Mouse (Mus musculus): ENCODE data around the gene Disp2. TPM values are rescaled to one million over a fixed set of nuclear protein-coding genes. Genes with fewer than 3 reads are reported as not detected.
A peak's percentile ranks its signal among the peaks of the same experiment; 100 is the strongest.

Gene Disp2
- polyA plus RNA-seq, 1 experiment from 2014 or later = 13.6 TPM

- Histone ChIP-seq H3K4me1 (peaks cover 25% of the 10 kb centered on the region), H3K4me3 (peak within 1 kb of the TSS; percentile 75), H3K27ac (peak within 1 kb of the TSS; percentile 74), H3K36me3 (ENCODE audit: poor library complexity, severe bottlenecking) (peaks cover 23% of the 10 kb centered on the region), H3K9me3 (replicated peaks) (no peaks in the 10 kb centered on the region), H3K27me3 (0 out of 2 replicates have a peak, but pooled peaks cover 3% of the 10 kb centered on the region), H3K9ac (peak within 1 kb of the TSS; percentile 80), H3K4me2 (peak within 1 kb of the TSS; percentile 88)
- ATAC-seq = peak; percentile 97
- under 1% methylated on average over 49 of the region's 49 CpGs for WGBS
Observed at GRCm38 (mm10) chr2:118813981-118814836, 34.7 kb downstream of the Disp2 start, which contains the start of gene Knstrn. TSS of gene Knstrn (plus strand) at chr2:118814003.

GRCm38 (mm10) chr2:118822800-118823199 lies 43.3 kb downstream of the Disp2 start:
- no peaks in the 10 kb centered on the region for H3K27me3 ChIP-seq
- no peak overlapping the region for H3K9ac ChIP-seq
- H3K9me3 ChIP-seq (replicated peaks) = no peaks in the 10 kb centered on the region
- no peak overlapping the region for H3K4me2 ChIP-seq
- no peak for ATAC-seq
- H3K4me1 ChIP-seq = no peaks in the 10 kb centered on the region
- no peak overlapping the region for H3K27ac ChIP-seq
- 94% methylated on average over 5 of the region's 5 CpGs for WGBS
- H3K36me3 ChIP-seq (ENCODE audit: poor library complexity, severe bottlenecking) = peaks cover 74% of the 10 kb centered on the region
- H3K4me3 ChIP-seq = no peak overlapping the region

- 96% methylated on average over 4 of the region's 4 CpGs for WGBS
- ATAC-seq = no peak
Observed at GRCm38 (mm10) chr2:118824396-118824795, 44.9 kb downstream of the Disp2 start.

GRCm38 (mm10) chr2:118829096-118829495 lies 49.6 kb downstream of the Disp2 start:
- ATAC-seq = no peak
- Histone ChIP-seq H3K4me3 (no peak overlapping the region), H3K9me3 (replicated peaks) (no peaks in the 10 kb centered on the region), H3K4me2 (no peak overlapping the region), H3K4me1 (no peaks in the 10 kb centered on the region), H3K36me3 (ENCODE audit: poor library complexity, severe bottlenecking) (peaks cover 91% of the 10 kb centered on the region), H3K9ac (no peak overlapping the region), H3K27me3 (no peaks in the 10 kb centered on the region), H3K27ac (no peak overlapping the region)
- WGBS = 96% methylated on average over 5 of the region's 5 CpGs

More at GRCm38 (mm10) chr2:118824396-118824795, 44.9 kb downstream of the Disp2 start:
- no peaks in the 10 kb centered on the region for H3K9me3 ChIP-seq (replicated peaks)
- H3K27me3 ChIP-seq = no peaks in the 10 kb centered on the region
- peaks cover 71% of the 10 kb centered on the region for H3K36me3 ChIP-seq (ENCODE audit: poor library complexity, severe bottlenecking)
- H3K27ac ChIP-seq = no peak overlapping the region
- H3K4me1 ChIP-seq = no peaks in the 10 kb centered on the region
- H3K9ac ChIP-seq = no peak overlapping the region
- H3K4me2 ChIP-seq = no peak overlapping the region
- no peak overlapping the region for H3K4me3 ChIP-seq

GRCm38 (mm10) chr2:118834061-118834460 lies 54.5 kb downstream of the Disp2 start:
- H3K9ac ChIP-seq = no peak overlapping the region
- WGBS = 95% methylated on average over 6 of the region's 6 CpGs
- H3K27me3 ChIP-seq = no peaks in the 10 kb centered on the region
- no peak overlapping the region for H3K4me3 ChIP-seq
- no peaks in the 10 kb centered on the region for H3K4me1 ChIP-seq
- no peak for ATAC-seq
- H3K9me3 ChIP-seq (replicated peaks) = no peaks in the 10 kb centered on the region
- no peak overlapping the region for H3K27ac ChIP-seq
- H3K4me2 ChIP-seq = no peak overlapping the region
- peaks cover 68% of the 10 kb centered on the region for H3K36me3 ChIP-seq (ENCODE audit: poor library complexity, severe bottlenecking)

- Histone ChIP-seq H3K9ac (no peak overlapping the region), H3K4me2 (no peak overlapping the region), H3K36me3 (ENCODE audit: poor library complexity, severe bottlenecking) (peaks cover 60% of the 10 kb centered on the region), H3K27ac (no peak overlapping the region), H3K4me1 (no peaks in the 10 kb centered on the region), H3K9me3 (replicated peaks) (no peaks in the 10 kb centered on the region), H3K27me3 (no peaks in the 10 kb centered on the region), H3K4me3 (no peak overlapping the region)
- 79% methylated on average over 6 of the region's 6 CpGs for WGBS
- no peak for ATAC-seq
Observed at GRCm38 (mm10) chr2:118835115-118835514, 55.6 kb downstream of the Disp2 start.

- Histone ChIP-seq H3K36me3 (ENCODE audit: poor library complexity, severe bottlenecking) (peaks cover 29% of the 10 kb centered on the region), H3K9me3 (replicated peaks) (no peaks in the 10 kb centered on the region), H3K27ac (no peak overlapping the region), H3K4me2 (no peak overlapping the region), H3K4me1 (no peaks in the 10 kb centered on the region), H3K27me3 (no peaks in the 10 kb centered on the region), H3K4me3 (no peak overlapping the region), H3K9ac (no peak overlapping the region)
- no peak for ATAC-seq
- 55% methylated on average over 5 of the region's 5 CpGs for WGBS
Observed at GRCm38 (mm10) chr2:118838330-118838729, 58.8 kb downstream of the Disp2 start.

- WGBS = 75% methylated on average over 5 of the region's 5 CpGs
- Histone ChIP-seq H3K4me1 (no peaks in the 10 kb centered on the region; the same call in 1 of the 2 replicates), H3K36me3 (ENCODE audit: poor library complexity, severe bottlenecking) (0 out of 2 replicates have a peak, but pooled peaks cover under 1% of the 10 kb centered on the region)
Observed at GRCm38 (mm10) chr2:118841186-118841585, 61.7 kb downstream of the Disp2 start.

GRCm38 (mm10) chr2:118841774-118842173 lies 62.3 kb downstream of the Disp2 start:
- no peak overlapping the region for H3K27ac ChIP-seq
- no peaks in the 10 kb centered on the region for H3K36me3 ChIP-seq (ENCODE audit: poor library complexity, severe bottlenecking)
- no peak for ATAC-seq
- no peaks in the 10 kb centered on the region; the same call in 1 of the 2 replicates for H3K4me1 ChIP-seq
- H3K4me2 ChIP-seq = no peak overlapping the region
- H3K27me3 ChIP-seq = no peaks in the 10 kb centered on the region
- H3K9me3 ChIP-seq (replicated peaks) = no peaks in the 10 kb centered on the region
- no peak overlapping the region for H3K9ac ChIP-seq
- 86% methylated on average over 4 of the region's 4 CpGs for WGBS
- H3K4me3 ChIP-seq = no peak overlapping the region

More at GRCm38 (mm10) chr2:118841186-118841585, 61.7 kb downstream of the Disp2 start:
- no peak for ATAC-seq
- Histone ChIP-seq H3K9ac (no peak overlapping the region), H3K4me3 (no peak overlapping the region), H3K27me3 (no peaks in the 10 kb centered on the region), H3K4me2 (no peak overlapping the region), H3K27ac (no peak overlapping the region), H3K9me3 (replicated peaks) (no peaks in the 10 kb centered on the region)

- no peaks in the 10 kb centered on the region for H3K36me3 ChIP-seq (ENCODE audit: poor library complexity, severe bottlenecking)
- H3K9ac ChIP-seq = no peak overlapping the region
- no peak overlapping the region for H3K27ac ChIP-seq
- ATAC-seq = no peak
- H3K4me3 ChIP-seq = no peak overlapping the region
- no peaks in the 10 kb centered on the region for H3K9me3 ChIP-seq (replicated peaks)
- no peak overlapping the region for H3K4me2 ChIP-seq
- H3K27me3 ChIP-seq = no peaks in the 10 kb centered on the region
- 82% methylated on average over 3 of the region's 3 CpGs for WGBS
- H3K4me1 ChIP-seq = no peaks in the 10 kb centered on the region; the same call in 1 of the 2 replicates
Observed at GRCm38 (mm10) chr2:118844427-118844826, 64.9 kb downstream of the Disp2 start.

- WGBS = 58% methylated on average over 7 of the region's 7 CpGs
- peak; percentile 81 for ATAC-seq
Observed at GRCm38 (mm10) chr2:118846246-118846645, 66.7 kb downstream of the Disp2 start.

GRCm38 (mm10) chr2:118851756-118852155 lies 72.2 kb downstream of the Disp2 start:
- ATAC-seq = no peak
- H3K9me3 ChIP-seq (replicated peaks) = no peaks in the 10 kb centered on the region
- no peak overlapping the region for H3K9ac ChIP-seq
- H3K27ac ChIP-seq = no peak overlapping the region
- H3K36me3 ChIP-seq (ENCODE audit: poor library complexity, severe bottlenecking) = no peaks in the 10 kb centered on the region
- no peak overlapping the region for H3K4me2 ChIP-seq
- no peak overlapping the region for H3K4me3 ChIP-seq
- no peaks in the 10 kb centered on the region for H3K27me3 ChIP-seq
- no peaks in the 10 kb centered on the region for H3K4me1 ChIP-seq
- 39% methylated on average over 3 of the region's 3 CpGs for WGBS

More at GRCm38 (mm10) chr2:118846246-118846645, 66.7 kb downstream of the Disp2 start:
- H3K27ac ChIP-seq = no peak overlapping the region
- H3K9me3 ChIP-seq (replicated peaks) = no peaks in the 10 kb centered on the region
- H3K36me3 ChIP-seq (ENCODE audit: poor library complexity, severe bottlenecking) = no peaks in the 10 kb centered on the region
- H3K4me1 ChIP-seq = no peaks in the 10 kb centered on the region; the same call in 1 of the 2 replicates
- H3K9ac ChIP-seq = no peak overlapping the region
- no peak overlapping the region for H3K4me2 ChIP-seq
- H3K27me3 ChIP-seq = no peaks in the 10 kb centered on the region
- no peak overlapping the region for H3K4me3 ChIP-seq
